Mouse (Mus musculus): ENCODE measurements around the gene Mov10.
"Not testable (repeated sequence)": the region's sequence is repeated elsewhere in the genome, so short reads cannot be mapped to it uniquely, and the experiment has no call there.

The Mov10 gene

DNA sequence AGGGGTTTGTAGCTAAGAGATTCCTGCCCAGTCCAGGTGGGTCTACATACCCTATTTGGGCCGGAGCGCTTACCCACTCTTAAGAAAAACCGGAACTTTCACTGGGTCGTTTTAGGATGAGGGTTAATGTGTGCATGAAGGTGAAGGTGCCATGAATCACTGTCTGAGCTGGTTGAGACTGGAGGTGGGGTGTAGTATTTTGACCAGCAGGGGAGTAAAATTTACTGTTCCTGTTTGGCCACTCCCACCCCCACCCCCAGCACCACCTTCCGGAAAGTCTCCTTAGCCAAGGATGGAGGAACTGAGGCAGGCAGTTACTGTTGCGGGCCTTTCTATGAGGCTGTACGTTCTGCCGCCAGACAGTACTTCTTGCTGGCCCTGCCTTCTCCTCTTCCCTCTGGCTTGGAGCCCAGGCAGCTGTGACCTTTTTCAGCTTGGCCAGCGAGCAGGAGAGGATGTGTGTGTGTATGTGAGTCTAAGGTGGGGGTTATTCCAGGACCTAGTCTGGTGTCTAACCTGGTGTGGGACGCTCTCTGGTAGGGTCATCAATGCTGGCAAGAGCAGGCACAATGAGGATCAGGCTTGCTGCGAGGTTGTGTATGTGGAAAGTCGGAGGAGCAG is 36.2 kb downstream of the Mov10 start:
- DNase-seq (ENCODE audit: extremely low spot score, low spot score): no peak

DNA sequence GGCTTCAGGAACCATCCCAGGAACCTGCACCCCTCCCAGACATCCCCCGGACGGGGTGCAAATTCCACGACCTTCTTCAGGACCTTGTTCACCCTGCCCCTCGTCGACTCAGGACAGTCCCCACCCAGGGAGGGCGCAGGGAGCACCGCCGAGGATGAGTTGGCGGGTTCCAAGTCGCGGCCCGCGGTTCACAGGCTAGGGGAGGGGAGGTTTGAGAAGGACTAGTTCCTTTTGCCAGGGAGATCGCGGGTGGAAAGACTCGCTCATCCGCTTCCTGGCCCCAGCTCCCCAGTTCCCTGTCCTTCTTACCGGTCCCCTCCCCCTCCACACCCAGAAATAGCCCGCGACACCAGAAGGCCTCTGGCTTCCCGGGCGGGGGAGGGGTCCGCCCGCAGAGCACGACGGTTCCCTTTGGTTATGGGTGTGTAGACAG is 36.9 kb downstream of the Mov10 start, which contains the start of gene Fam19a3:
Gene Fam19a3 (minus strand): TSS at position 370 of the 433 bp plus-strand sequence.
- peak; percentile 59 for DNase-seq (ENCODE audit: extremely low spot score, low spot score)

DNA sequence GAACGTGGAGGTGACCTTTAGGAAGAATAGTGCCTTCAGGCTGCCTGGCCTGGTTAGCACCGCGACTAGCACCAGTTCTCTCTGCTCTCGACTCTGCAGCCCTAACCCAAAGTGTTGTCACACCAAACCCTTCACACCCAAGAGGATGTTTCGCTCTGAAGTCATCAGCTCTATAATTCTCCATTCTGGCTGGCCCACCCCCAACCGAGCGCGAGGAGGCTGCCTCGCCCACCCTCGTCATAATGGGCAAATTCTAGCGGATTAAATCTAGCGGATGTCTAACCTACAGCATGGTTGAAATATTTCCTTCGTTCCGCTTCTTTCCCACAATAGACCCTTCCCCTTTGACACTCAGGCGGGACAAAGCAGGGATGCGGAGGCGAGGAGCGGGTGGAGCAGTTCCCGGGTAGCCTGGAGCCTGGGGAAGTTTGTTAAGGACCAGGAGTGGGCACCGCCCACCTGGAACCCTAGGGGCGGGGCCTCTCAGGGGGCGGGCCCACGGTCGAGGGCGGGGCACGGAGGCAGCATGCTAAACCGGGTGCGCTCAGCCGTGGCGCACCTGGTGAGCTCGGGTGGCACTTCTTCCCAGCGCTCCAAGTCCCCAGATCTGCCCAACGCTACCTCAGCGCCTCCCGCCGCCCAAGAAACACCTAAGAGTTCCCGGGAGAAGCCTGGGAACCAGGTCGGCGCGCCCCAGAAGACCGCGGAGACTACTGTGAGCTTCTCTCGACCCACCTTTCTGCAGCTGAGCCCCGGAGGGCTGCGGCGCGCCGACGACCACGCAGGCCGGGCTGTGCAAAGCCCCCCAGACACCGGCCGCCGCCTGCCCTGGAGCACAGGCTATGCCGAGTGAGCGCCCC is 37.6 kb downstream of the Mov10 start, which contains the start of gene Ppm1j:
Gene Ppm1j (plus strand): TSS at position 496 of the 860 bp plus-strand sequence.
- peak; percentile 68 for DNase-seq (ENCODE audit: extremely low spot score, low spot score)

DNA sequence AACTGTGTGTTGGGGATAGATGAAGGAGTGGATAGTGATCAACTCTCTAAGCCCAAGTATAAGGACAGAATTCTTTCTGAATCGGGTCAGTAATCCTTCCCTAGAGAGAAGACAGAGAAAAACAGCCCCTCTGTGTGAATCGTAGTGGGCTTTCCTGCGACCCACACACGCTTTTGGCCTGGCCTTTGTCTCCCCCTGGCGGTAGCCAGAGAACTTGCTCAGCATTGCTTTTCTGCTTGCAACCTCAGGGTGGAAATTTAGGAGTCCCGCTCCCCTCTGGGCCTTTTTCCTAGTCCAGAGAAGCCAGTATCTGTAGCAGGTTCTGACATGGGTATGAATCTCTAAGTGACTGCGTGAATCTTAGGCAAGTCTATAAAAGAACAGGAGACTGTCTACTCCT is 38.4 kb downstream of the Mov10 start:
- peak; percentile 71 for DNase-seq (ENCODE audit: extremely low spot score, low spot score)

DNA sequence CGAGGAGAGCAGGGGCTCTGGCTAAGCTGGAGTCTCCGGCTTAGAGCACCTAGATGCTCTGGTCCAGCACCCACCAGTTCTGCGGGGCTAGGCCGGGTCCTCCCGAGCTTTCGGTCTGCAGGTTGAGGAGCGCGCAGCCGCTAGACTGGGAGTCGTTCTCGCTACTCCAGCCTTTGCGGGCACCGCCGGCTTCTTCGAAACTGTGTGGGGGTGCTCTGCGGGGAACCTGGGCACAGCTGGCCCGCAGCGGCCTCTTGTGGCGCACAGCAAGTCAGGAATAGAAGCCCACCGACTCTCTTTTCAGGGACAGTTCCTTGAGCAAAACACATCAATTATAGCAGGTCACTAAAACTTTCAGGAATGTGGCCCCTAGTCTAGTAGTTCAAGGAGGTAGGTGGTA is 41.0 kb downstream of the Mov10 start:
- DNase-seq (ENCODE audit: extremely low spot score, low spot score): peak; percentile 59

DNA sequence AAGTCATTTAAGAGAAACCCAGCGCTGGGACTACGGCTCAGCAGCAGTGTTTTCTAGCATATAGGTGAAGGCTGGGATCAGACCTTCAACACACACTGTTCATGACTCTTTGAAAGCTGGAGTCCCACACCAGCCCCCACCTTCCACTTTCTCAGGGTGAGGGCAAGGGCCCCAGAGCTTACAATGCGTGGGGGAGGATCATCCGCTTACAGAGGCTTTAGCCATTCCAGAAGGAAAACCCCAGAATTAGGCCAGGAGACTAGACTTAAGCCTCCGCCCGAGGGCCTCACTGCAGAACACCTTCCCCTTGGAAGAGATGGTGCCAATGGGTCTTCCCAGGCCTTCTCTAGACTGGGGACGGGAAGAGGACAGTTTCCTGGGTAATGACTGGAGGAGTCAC is 45.1 kb downstream of the Mov10 start:
- DNase-seq (ENCODE audit: extremely low spot score, low spot score): no peak

DNA sequence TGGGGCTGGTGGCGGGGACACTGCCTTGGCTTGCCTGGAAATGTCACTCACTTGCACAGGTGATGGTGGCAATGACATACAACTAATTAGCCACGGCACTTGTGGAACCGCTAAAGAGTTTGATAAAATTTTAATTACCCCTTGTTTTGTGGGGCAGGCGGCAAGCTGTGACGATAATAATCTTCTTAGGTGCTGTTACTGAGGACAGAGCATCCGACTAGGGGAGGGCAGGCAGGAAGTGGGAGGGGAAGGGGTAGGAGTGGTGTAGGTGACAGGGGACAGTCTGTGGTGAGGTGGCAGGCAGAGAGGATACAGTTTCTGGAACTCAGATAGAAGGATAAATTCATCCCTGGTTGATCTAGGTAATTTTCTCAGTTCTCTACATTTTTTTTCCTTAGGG is 46.9 kb downstream of the Mov10 start:
- no peak for DNase-seq (ENCODE audit: extremely low spot score, low spot score)

DNA sequence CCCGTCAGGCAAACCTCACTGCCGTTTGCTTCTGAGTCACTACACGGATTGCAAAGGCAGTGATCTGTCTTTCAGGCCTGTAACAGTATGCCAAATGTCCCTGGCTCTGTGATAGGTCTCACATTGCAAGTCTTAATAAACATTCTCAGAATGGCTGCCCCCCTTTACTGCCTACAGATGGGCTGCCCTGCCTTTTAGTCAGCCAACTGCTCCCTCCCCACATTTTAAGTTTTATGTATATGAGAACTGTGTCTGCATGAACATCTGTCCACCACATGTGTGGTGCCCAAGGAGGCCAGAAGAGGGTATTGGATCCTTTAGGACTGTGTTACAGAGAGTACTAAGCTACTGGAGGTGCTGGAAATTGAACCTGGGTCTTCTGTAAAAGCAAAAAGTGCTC is 47.4 kb downstream of the Mov10 start:
- no peak for DNase-seq (ENCODE audit: extremely low spot score, low spot score)

DNA sequence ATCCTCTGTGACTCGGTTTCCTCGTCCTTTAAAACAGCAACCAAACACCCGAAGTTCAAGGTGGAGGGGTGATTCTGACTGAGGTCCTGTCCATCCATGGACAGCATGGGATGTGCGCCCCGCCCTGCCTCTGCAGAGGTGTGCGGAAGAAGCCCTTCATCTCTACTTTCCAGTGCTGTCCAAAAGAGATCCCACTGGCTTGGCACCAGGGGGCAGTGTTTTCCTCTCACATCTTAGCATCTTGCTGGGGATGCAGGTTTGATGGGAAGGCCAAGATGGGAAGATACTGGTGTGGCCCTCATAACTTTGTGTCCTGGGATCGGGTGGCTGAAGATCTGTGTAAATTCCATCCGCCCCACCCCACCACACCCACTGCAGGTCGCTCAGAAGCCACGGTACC is 48.3 kb downstream of the Mov10 start:
- DNase-seq (ENCODE audit: extremely low spot score, low spot score): peak; percentile 54

DNA sequence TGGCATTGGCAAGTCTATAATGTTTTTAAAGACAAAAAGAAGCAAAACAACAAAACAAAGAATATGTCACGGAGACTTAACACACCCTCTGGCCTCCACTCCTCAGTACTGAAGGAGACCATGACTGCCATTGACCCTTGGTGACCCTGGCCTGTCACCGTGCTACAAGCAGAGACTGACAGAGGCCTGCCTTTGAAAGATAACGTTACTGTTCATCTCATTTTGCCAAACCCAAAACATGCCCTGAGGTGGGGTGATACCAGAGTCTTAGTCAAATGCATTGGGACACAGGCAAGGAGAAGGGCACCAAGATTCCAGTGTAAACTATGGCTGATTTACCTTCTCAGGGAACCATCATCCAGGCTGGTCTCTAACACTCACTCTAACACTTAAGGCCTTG is 49.2 kb downstream of the Mov10 start:
- no peak for DNase-seq (ENCODE audit: extremely low spot score, low spot score)

DNA sequence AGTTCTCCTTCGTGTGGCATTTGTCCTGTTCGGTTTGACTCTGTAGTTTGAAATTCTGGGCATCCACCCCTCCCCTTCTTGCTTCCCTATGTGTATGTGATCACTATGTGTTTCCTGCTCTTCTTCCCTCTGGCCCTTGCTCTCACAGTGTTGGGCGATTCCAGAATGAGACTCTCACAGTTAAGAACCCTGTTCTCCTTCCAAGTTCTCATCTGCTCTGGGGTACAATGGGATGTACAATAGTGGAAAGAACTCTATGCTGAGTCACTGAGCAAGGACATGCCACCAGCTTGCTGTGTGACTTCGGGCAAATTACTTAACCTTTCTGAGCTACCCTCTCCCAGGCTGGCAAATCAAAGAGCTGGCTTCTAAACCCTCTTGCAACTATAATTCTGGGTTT is 50.6 kb downstream of the Mov10 start:
- no peak for DNase-seq (ENCODE audit: extremely low spot score, low spot score)

DNA sequence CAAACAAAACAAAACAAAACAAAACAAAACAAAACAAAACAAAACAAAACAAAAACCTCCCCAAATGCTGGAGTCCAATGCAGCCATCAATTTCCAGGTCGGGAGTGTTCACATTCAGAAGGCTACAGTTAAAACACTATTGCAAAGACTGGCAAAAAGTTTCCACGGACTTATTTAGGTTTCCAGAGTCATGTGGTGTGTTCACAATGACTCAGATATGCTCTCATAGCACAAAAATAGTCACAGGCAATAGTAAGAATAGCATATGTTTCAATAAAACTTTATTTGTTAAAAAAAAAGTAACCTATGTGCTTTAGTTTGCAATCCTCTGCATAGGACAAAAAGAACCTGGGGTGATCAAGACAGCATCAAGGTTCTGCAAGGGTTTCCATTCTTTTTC is 51.2 kb downstream of the Mov10 start:
- no peak for DNase-seq (ENCODE audit: extremely low spot score, low spot score)

DNA sequence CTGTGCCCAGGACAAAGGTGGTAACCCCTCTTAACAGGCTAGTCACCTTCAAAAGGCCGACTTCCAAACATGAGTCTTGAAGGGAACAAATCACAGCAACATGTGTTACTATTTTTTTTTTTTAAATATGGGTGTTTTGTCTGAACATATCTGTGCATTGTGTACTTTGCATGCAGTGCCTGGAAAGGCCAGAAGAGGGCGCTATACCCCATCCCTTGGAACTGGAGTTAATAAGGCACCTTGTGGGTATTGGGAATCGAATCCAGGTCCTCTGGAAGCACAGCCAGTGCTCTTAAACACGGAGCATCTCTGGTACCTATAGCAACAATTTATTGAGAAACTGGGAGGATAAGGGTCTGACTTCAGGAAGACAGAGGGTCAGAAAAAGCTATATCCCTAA is 53.3 kb downstream of the Mov10 start:
- peak; percentile 49 for DNase-seq (ENCODE audit: extremely low spot score, low spot score)

DNA sequence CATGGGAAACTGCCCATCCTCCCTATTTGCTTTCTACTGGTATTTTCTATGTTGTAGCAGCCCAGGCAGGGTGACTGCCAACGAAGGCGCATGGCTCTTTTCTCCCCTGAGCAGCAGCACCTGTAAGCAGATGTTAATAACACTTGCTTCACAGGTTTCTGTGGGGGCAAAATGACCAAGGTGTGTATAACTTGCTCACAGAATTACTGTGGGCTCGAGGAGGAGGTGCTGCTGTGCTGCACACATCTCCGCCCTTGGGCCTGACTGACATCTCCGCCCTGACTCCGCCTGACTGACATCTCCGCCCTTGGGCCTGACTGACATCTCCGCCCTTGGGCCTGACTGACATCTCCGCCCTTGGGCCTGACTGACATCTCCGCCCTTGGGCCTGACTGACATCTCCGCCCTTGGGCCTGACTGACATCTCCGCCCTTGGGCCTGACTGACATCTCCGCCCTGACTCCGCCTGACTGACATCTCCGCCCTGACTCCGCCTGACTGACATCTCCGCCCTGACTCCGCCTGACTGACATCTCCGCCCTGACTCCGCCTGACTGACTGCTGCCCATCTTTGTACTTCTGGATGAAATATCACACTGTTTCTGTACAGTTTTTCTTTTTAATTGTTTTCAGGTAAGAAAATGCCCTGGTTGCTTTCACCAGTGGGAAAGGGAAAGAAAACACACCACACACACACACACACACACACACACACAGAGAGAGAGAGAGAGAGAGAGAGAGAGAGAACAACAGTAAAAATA is 56.1 kb downstream of the Mov10 start:
- not testable (repeated sequence) for DNase-seq (ENCODE audit: extremely low spot score, low spot score)

DNA sequence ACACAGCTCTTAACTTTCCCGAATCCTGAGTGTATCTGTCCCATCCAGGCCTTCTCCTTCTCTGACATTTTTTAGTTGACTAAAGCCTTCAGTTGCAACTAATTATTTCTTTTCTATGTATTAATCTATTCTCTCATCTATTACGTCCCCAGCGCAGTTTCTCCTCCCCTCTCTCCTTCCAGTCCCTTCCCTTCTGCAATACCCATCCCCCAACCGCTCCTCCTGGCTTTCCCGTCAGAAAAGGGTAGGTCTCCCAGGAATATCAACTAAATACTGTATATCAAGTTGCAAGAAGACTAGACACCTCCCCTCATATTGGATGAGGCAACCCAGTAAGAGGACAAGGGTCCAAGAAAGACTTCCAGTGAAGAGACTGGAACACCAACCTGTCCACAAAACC is 59.5 kb downstream of the Mov10 start:
- no peak for DNase-seq (ENCODE audit: extremely low spot score, low spot score)

DNA sequence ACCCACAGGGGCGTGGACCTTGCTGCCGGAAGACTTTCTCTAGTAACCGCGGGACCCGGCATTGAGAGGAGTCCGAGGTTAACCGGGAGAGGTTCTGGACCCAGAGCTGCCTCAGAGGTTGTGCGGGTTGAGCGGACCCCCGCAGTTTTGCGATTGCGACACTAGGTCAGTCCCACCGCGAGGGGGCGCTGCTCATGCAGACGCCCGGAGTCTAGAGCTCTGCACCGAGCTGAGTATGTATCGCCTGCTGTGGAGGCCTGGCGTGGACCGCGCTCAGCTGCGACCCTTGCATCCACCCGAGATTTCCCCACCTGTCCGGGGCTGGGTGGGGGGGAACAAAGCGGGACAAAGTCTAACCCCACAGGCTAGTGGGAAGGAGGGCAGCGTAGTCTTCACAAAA is 60.0 kb downstream of the Mov10 start:
- peak; percentile 92 for DNase-seq (ENCODE audit: extremely low spot score, low spot score)

DNA sequence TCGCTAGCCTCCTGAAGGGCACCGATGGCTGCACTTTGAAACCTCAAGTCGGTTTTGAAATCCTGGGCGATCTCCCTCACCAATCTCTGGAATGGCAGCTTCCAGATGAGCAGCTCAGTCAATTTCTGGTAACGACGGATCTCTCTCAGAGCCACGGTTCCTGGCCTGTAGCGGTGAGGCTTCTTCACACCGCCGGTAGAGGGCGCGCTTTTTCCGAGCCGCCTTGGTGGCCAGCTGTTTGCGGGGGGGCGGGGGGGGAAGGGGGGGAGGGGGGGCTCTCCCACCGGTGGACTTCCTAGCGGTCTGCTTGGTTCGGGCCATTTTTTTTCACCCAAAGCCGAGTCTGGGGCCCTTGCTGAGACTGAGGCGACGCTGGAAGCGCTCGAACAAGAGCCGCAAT is 65.5 kb downstream of the Mov10 start:
- peak; percentile 35 for DNase-seq (ENCODE audit: extremely low spot score, low spot score)

Data from neural tube, embryonic 10.5 days (tissue).